Mouse (Mus musculus) right cerebral cortex, postnatal 10 days (tissue): ENCODE results near the gene Pprc1.

ENCODE experiments used
- DNase-seq, 2 experiments: peaks; one replicate each; pipeline ENCODE4 v3.0.0; 2021; ENCODE audit warnings: low spot score in 2 of 2

The Pprc1 gene

GRCm38 (mm10) chr19:46056388-46056946, 11.8 kb downstream of the Pprc1 start:
- DNase-seq = peak; percentile 96 to 97

- peak; percentile 88 for DNase-seq
Measured at GRCm38 (mm10) chr19:46056947-46057607, 12.4 kb downstream of the Pprc1 start.

GRCm38 (mm10) chr19:46058466-46058865, 13.8 kb downstream of the Pprc1 start:
- no peak for DNase-seq

GRCm38 (mm10) chr19:46060845-46061244, 16.2 kb downstream of the Pprc1 start:
- DNase-seq = no peak

GRCm38 (mm10) chr19:46068054-46068453, 23.4 kb downstream of the Pprc1 start:
- DNase-seq = no peak

GRCm38 (mm10) chr19:46073285-46073684, 28.6 kb downstream of the Pprc1 start:
- DNase-seq = no peak

GRCm38 (mm10) chr19:46074266-46074665, 29.6 kb downstream of the Pprc1 start:
- DNase-seq = no peak

- DNase-seq = peak; percentile 100
Measured at GRCm38 (mm10) chr19:46075616-46076607, 31.2 kb downstream of the Pprc1 start, which contains the start of gene Nolc1. Gene Nolc1, plus strand, starts transcription at chr19:46075863.

GRCm38 (mm10) chr19:46078535-46078934, 33.8 kb downstream of the Pprc1 start:
- DNase-seq = no peak

- DNase-seq = no peak
Measured at GRCm38 (mm10) chr19:46085185-46085584, 40.5 kb downstream of the Pprc1 start.

GRCm38 (mm10) chr19:46086337-46086736, 41.7 kb downstream of the Pprc1 start:
- peak in 1 of 2 experiments; percentile 75 for DNase-seq

GRCm38 (mm10) chr19:46087871-46088270, 43.2 kb downstream of the Pprc1 start:
- DNase-seq = no peak

GRCm38 (mm10) chr19:46091641-46092040, 47.0 kb downstream of the Pprc1 start:
- no peak for DNase-seq

- DNase-seq = no peak
Measured at GRCm38 (mm10) chr19:46094144-46094543, 49.5 kb downstream of the Pprc1 start.

- DNase-seq = no peak
Measured at GRCm38 (mm10) chr19:46095291-46095690, 50.6 kb downstream of the Pprc1 start.

GRCm38 (mm10) chr19:46096396-46096795, 51.7 kb downstream of the Pprc1 start:
- no peak for DNase-seq

- DNase-seq = no peak
Measured at GRCm38 (mm10) chr19:46099561-46099960, 54.9 kb downstream of the Pprc1 start.

GRCm38 (mm10) chr19:46103437-46104186, 58.9 kb downstream of the Pprc1 start:
- DNase-seq = no peak

- no peak for DNase-seq
Measured at GRCm38 (mm10) chr19:46104187-46104557, 59.5 kb downstream of the Pprc1 start.

GRCm38 (mm10) chr19:46110214-46110613, 65.5 kb downstream of the Pprc1 start:
- no peak for DNase-seq

GRCm38 (mm10) chr19:46110781-46111180, 66.1 kb downstream of the Pprc1 start:
- DNase-seq = no peak

- no peak for DNase-seq
Measured at GRCm38 (mm10) chr19:46114617-46115016, 69.9 kb downstream of the Pprc1 start.
